Mouse (Mus musculus) heart, embryonic 12.5 days (tissue): ENCODE measurements around the gene Tsc2. TPM values are rescaled to one million over a fixed set of nuclear protein-coding genes. Genes with fewer than 3 reads are reported as not detected.
"Not testable (repeated sequence)": the region's sequence is repeated elsewhere in the genome, so short reads cannot be mapped to it uniquely, and the experiment has no call there.

Experiments
- ATAC-seq: fragments of 200-750 bp; cut with Nextera tagmentation; 2 replicates; pipeline ENCODE4 v1.8.0; 2017; ENCODE audit warnings: moderate TSS enrichment, moderate library complexity; ENCODE audit not compliant: insufficient number of reproducible peaks, low FRiP score
- H3K27ac ChIP-seq: fragments of 300-500 bp; sonication (generic); 2 replicates; pipeline ENCODE4 v1.5.1; 2016; ENCODE audit warnings: mild to moderate bottlenecking, moderate library complexity; ENCODE audit not compliant: poor library complexity, severe bottlenecking
- H3K27me3 ChIP-seq: fragments of 300-500 bp; sonication (generic); replicated peaks from 2 replicates; pipeline ENCODE4 v1.6.1; 2016; ENCODE audit warnings: mild to moderate bottlenecking, moderate library complexity
- H3K36me3 ChIP-seq: fragments of 300-500 bp; sonication (generic); 2 replicates; pipeline ENCODE4 v1.6.1; 2016; ENCODE audit warnings: mild to moderate bottlenecking, moderate library complexity
- H3K4me1 ChIP-seq: fragments of 300-500 bp; sonication (generic); replicated peaks from 2 replicates; pipeline ENCODE4 v1.6.1; 2016; ENCODE audit warnings: mild to moderate bottlenecking
- H3K4me2 ChIP-seq: fragments of 300-500 bp; sonication (generic); 2 replicates; pipeline ENCODE4 v1.6.1; 2016; ENCODE audit warnings: mild to moderate bottlenecking, moderate library complexity
- H3K4me3 ChIP-seq: fragments of 300-500 bp; sonication (generic); 2 replicates; pipeline ENCODE4 v1.5.1; 2016; ENCODE audit warnings: mild to moderate bottlenecking
- H3K9ac ChIP-seq: fragments of 300-500 bp; sonication (generic); 2 replicates; pipeline ENCODE4 v1.6.1; 2016; ENCODE audit warnings: mild to moderate bottlenecking, moderate library complexity
- H3K9me3 ChIP-seq: fragments of 300-500 bp; sonication (generic); replicated peaks from 2 replicates; pipeline ENCODE4 v1.6.1; 2016; ENCODE audit warnings: mild to moderate bottlenecking, moderate library complexity
- WGBS: fragments of 180-500 bp; shearing (Covaris S2); methylation state at CpG from one replicate; pipeline ENCODE4 v1.1.7; 2016; 5-methylcytosine and 5-hydroxymethylcytosine counted together
- polyA plus RNA-seq: library from polyadenylated mRNA; unstranded; fragments of >200 nt; fragmentation: Nextera tagmentation; extraction: Ambion mirVana; gene quantifications from 2 replicates; pipeline ENCODE4 v1.2.1, GENCODE M21; 2016

Tsc2 gene
- polyA plus RNA-seq = 66.5 and 74.6 TPM in 2 replicates

DNA sequence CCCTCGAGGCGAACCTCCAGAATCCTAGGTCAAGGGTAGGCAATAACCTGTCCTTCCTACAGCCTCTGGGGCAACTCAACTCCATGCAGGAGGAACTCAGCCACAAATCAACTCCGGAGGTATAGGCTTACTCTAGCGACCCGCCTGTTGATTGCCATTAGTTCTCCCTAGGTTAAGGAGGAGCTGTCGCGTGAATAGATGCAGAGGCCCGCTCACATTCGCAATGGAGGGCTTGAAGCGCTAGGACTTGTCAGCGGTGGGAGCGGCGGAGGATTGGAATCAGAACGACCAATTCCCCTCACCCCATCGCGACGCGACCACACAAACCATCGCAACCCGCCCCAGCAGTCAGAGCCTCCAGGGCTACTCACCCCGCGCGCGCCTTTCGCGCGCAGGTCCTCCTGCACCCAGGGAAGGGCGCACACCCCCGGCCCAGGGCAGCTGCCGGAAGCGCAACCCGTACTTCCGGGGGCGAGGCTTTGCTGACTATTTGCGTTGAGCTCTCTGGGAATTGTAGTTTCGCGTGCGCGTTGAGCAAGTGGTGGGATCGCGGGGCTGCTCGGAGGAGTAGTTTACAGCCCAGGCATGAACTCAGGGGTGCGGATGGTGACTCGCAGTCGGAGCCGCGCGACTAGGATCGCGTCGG, at the start of gene Tsc2, which contains the start of gene Nthl1:
Gene Tsc2 (minus strand): TSS at position 464 of the 646 bp plus-strand sequence.
Gene Nthl1 (plus strand): TSS at position 514 of the 646 bp plus-strand sequence.
- Histone ChIP-seq H3K4me3 (peak within 1 kb of the TSS; percentile 83), H3K9me3 (no peaks in the 10 kb centered on the region), H3K4me1 (peaks cover 38% of the 10 kb centered on the region), H3K27me3 (peaks cover 22% of the 10 kb centered on the region), H3K4me2 (peak within 1 kb of the TSS; percentile 85), H3K9ac (peak within 1 kb of the TSS; percentile 85), H3K36me3 (peaks cover 35% of the 10 kb centered on the region), H3K27ac (peak within 1 kb of the TSS; percentile 88)
- peak; percentile 75 for ATAC-seq
- 1% methylated on average over 51 of the region's 51 CpGs for WGBS

DNA sequence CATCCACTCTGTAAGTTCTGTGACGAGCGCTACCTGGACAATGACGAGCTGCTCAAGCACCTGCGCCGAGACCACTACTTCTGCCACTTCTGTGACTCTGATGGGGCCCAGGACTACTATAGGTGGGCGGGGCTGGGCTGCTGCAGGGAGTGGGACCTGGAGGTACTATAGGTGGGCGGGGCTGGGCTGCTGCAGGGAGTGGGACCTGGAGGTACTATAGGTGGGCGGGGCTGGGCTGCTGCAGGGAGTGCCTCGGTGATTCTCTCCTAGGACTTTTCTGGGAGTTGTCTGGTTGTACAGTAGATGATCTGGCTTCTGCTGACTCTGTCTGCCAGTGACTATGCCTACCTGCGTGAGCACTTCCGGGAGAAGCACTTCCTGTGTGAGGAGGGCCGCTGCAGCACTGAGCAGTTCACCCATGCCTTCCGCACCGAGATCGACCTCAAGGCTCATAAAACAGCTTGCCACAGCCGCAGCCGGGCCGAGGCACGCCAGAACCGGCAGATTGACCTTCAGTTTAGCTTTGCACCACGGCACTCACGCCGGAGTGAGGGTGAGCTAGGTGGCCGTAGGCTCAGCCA, 45.2 kb upstream of the Tsc2 start:
- Histone ChIP-seq H3K4me1 (peaks cover 25% of the 10 kb centered on the region), H3K9me3 (no peaks in the 10 kb centered on the region), H3K4me2 (no peak overlapping the region), H3K27ac (no peak overlapping the region), H3K27me3 (no peaks in the 10 kb centered on the region), H3K36me3 (peaks cover 62% of the 10 kb centered on the region), H3K4me3 (no peak overlapping the region), H3K9ac (no peak overlapping the region)
- no peak for ATAC-seq
- 89% methylated on average over 24 of the region's 24 CpGs for WGBS

DNA sequence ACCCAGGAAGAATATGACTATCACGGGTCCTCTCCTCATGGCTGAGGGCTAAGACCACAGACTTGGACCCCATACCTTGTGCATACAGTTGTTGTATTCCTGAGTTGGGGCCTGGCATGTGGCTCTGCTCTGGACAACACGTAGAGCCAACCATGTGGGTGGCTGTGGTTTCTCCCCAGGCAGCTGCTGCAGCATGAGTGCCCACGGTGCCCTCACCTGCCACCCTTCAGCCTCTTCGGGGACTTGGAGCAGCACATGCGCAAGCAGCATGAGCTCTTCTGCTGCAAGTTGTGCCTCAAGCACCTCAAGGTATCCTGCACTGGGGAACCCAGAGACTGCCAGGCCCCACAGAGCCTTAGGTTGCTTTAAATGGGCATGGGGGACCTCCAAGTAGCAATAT, 44.4 kb upstream of the Tsc2 start:
- ATAC-seq = no peak
- H3K27me3 ChIP-seq = no peaks in the 10 kb centered on the region
- WGBS = 92% methylated on average over 5 of the region's 5 CpGs
- H3K27ac ChIP-seq = no peak overlapping the region
- no peaks in the 10 kb centered on the region for H3K9me3 ChIP-seq
- H3K4me3 ChIP-seq = no peak overlapping the region
- H3K9ac ChIP-seq = no peak overlapping the region
- H3K36me3 ChIP-seq = peaks cover 55% of the 10 kb centered on the region
- H3K4me2 ChIP-seq = no peak overlapping the region
- peaks cover 32% of the 10 kb centered on the region for H3K4me1 ChIP-seq

DNA sequence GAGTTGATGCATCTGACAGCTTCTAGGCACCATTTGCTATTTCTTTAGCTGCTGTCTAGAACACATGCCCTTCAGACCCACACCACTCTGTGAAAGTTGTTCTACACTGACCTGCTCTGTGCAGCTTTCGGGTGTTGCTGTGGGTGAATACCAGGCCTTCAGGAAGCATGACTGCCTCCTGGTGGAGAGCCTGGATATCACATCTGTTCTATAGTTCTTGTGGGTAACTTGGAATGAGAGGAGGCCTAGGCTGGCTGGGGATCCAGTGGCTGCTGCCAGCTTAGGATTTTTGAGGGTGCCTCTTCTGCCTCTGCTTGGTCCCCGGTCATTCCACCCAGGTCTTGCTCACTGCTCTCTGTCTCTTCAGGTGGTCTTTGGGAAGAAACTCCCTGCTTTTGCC, 43.8 kb upstream of the Tsc2 start:
- peaks cover 39% of the 10 kb centered on the region for H3K4me1 ChIP-seq
- H3K4me2 ChIP-seq = no peak overlapping the region
- H3K9ac ChIP-seq = no peak overlapping the region
- no peak overlapping the region for H3K4me3 ChIP-seq
- WGBS = 67% methylated on average over 2 of the region's 2 CpGs
- H3K36me3 ChIP-seq = peaks cover 49% of the 10 kb centered on the region
- no peaks in the 10 kb centered on the region for H3K27me3 ChIP-seq
- H3K27ac ChIP-seq = no peak overlapping the region
- H3K9me3 ChIP-seq = no peaks in the 10 kb centered on the region
- ATAC-seq = no peak

DNA sequence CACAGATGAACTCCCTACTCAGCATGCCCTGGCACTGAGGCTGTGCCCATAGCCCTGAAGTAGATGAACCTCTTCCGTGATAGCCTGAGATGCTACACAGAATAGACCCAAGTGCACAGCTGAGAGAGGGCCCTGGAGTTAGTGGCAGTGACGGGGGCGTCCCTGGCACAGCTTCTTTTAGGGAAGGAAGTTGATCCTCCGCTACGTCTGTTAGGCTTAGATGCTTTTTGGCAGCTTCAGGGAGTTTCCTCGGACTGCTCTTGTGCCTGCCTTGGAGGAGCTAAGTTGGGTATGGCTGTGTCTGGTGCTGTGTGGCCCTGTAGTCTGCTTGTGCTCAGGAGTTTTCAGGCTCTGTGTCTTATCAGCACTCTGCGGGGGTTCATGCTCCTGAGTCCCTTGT, 41.8 kb upstream of the Tsc2 start:
- Histone ChIP-seq H3K27ac (no peak overlapping the region), H3K4me2 (no peak overlapping the region), H3K4me1 (peaks cover 49% of the 10 kb centered on the region), H3K27me3 (no peaks in the 10 kb centered on the region), H3K36me3 (peaks cover 30% of the 10 kb centered on the region), H3K4me3 (no peak overlapping the region), H3K9me3 (no peaks in the 10 kb centered on the region), H3K9ac (0 out of 2 replicates have a peak overlapping the region, but pooled peaks have one; percentile 0)
- WGBS = 60% methylated on average over 7 of the region's 7 CpGs
- ATAC-seq = no peak

DNA sequence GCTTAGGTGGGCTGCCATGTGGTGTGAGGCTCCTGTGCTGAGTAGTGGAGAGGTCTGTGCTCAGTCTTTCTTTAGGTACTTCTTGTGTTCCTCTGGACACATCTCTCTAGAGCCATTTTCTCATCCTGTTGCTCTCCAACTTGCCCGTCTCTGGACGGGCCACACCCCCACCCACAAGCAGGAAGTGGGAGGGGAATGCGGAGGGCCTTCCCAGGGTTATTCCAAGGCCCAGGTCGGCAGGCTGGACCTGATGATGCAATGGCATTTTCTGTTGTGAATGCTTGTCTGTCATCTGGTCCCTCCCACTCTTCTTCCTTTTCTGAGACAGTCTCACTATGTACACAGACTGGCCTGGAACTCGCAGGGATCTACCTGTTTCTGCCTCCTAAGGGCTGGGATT, 39.7 kb upstream of the Tsc2 start:
- Histone ChIP-seq H3K4me1 (peaks cover 55% of the 10 kb centered on the region), H3K27ac (no peak overlapping the region), H3K27me3 (no peaks in the 10 kb centered on the region), H3K4me3 (no peak overlapping the region), H3K4me2 (peak overlapping the region; percentile 26), H3K9ac (no peak overlapping the region), H3K9me3 (no peaks in the 10 kb centered on the region), H3K36me3 (peaks cover 9% of the 10 kb centered on the region)
- no peak for ATAC-seq
- 25% methylated on average over 5 of the region's 5 CpGs for whole genome bisulfite sequencing

DNA sequence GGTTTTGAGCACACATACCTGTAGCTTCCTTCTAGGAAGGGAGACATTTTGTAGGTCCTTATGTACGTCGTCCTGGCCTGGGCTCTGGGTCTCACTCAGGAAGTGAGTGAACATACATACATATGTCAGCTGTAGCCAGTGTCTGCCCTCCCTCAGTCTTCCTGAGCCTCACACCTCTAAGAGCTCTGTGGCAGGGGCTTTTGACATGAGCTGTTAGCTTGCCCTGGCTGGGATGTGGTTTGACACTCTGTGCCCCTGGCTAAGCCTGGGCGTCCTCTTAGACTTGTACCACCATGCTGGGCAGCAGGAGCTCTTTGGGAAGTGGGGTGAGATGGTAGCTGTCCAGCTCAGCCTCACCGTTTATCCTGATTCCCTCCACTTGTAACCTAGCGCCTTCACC, 38.9 kb upstream of the Tsc2 start:
- Histone ChIP-seq H3K36me3 (peaks cover under 1% of the 10 kb centered on the region), H3K9ac (peak overlapping the region; percentile 98; the same call in 1 of the 2 replicates), H3K4me2 (peak overlapping the region; percentile 90), H3K27ac (no peak overlapping the region; the same call in 1 of the 2 replicates), H3K27me3 (no peaks in the 10 kb centered on the region), H3K9me3 (no peaks in the 10 kb centered on the region), H3K4me1 (peaks cover 55% of the 10 kb centered on the region), H3K4me3 (peak overlapping the region; percentile 97; the same call in 1 of the 2 replicates)
- 65% methylated on average over 5 of the region's 5 CpGs for WGBS
- no peak for ATAC-seq

DNA sequence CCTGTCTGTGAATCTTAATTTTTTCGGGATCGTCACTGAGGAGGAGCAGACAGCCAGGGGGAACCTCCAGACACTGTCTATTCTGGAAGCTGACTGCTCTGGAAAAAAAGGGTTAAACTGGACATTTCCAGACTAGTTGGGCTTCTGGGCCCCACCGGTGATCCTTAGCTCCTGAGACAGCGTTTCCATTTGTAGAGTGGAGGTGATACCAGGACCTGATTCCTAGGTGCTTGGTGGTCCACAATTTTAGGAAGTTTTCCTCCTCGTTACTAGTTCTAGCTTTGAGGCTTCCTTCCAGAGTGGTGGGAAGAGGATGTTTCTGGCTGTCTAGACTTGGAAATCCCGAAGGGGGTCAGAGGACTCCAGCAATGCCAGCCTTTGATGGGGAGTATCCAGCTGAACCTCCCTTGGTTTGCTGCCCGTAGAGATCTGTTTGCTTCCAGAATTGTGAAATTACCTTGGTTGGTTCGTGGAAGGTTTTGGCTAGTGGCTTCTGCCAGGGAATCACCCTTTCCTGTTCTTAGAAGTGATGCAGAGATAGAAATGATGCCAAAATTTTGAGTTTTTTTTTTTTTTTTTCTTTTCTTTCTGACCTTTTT, 37.9 kb upstream of the Tsc2 start:
- 12% methylated on average over 8 of the region's 8 CpGs for WGBS
- H3K9ac ChIP-seq = peak overlapping the region; percentile 98
- no peak for ATAC-seq
- H3K27ac ChIP-seq = peak overlapping the region; percentile 84
- no peaks in the 10 kb centered on the region; the same call in 1 of the 2 replicates for H3K27me3 ChIP-seq
- H3K9me3 ChIP-seq = no peaks in the 10 kb centered on the region
- H3K36me3 ChIP-seq = no peaks in the 10 kb centered on the region
- H3K4me2 ChIP-seq = peak overlapping the region; percentile 90
- H3K4me1 ChIP-seq = peaks cover 47% of the 10 kb centered on the region
- H3K4me3 ChIP-seq = peak overlapping the region; percentile 97

DNA sequence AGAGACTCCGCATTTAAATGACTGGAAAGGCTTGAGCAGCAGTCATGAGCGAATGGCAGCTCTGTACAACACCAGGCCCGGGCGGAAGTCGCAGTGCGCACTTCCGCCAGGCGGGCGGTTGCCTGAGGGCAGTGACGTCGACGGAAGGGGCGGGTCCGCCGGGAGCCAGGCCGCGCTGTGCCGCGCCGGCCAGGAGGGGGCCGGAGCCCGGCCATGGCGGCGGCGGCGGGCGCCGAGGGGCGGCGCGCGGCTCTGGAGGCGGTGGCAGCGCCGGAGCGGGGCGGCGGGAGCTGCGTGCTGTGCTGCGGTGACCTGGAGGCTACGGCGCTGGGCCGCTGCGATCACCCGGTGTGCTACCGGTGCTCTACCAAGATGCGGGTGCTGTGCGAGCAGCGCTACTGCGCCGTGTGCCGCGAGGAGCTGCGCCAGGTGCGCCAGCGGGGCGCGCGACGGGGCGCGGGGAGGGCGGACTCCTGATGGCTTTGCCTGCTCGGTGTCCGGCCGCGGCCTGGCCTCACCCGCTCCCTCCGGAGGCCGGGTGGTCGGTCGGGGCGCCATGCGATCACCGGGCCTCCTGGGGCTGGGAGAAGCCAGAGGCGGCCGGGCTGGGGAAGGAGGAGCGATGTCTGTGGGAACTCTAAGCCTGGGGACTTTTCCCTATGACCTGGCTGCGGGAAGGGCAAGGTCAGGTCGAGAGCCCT, 37.3 kb upstream of the Tsc2 start, which contains the start of gene Zfp598:
Gene Zfp598 (plus strand): TSS at position 143 of the 701 bp plus-strand sequence.
- under 1% methylated on average over 75 of the region's 80 CpGs for WGBS
- H3K9ac ChIP-seq = peak within 1 kb of the TSS; percentile 98

DNA sequence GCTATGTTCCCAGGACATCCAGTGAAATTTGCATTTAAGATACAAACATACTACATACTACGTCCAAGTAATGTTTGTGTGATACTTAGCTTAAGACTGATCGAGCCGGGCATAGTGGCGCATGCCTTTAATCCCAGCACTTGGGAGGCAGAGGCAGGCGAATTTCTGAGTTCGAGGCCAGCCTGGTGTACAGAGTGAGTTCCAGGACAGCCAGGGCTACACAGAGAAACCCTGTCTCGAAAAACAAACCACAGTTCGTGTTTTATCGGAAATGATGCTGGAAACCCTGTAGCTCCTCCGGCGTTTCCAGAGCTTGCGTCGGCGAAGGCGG, 36.7 kb upstream of the Tsc2 start:
- not testable (repeated sequence) for H3K9me3 ChIP-seq, H3K27me3 ChIP-seq, ATAC-seq, H3K36me3 ChIP-seq
- WGBS = 11% methylated on average over 15 of the region's 15 CpGs
- peak overlapping the region; percentile 84 for H3K27ac ChIP-seq
- H3K9ac ChIP-seq = peak overlapping the region; percentile 98
- peak overlapping the region; percentile 90 for H3K4me2 ChIP-seq
- H3K4me3 ChIP-seq = peak overlapping the region; percentile 97
- H3K4me1 ChIP-seq = peaks cover 43% of the 10 kb centered on the region

More for the DNA sequence above, 37.3 kb upstream of the Tsc2 start, which contains the start of gene Zfp598:
- H3K9me3 ChIP-seq = no peaks in the 10 kb centered on the region
- no peaks in the 10 kb centered on the region; the same call in 1 of the 2 replicates for H3K27me3 ChIP-seq
- H3K4me3 ChIP-seq = peak within 1 kb of the TSS; percentile 97
- peaks cover 47% of the 10 kb centered on the region for H3K4me1 ChIP-seq
- H3K36me3 ChIP-seq = no peaks in the 10 kb centered on the region
- peak; percentile 98 for ATAC-seq
- H3K27ac ChIP-seq = peak within 1 kb of the TSS; percentile 84
- peak within 1 kb of the TSS; percentile 90 for H3K4me2 ChIP-seq

DNA sequence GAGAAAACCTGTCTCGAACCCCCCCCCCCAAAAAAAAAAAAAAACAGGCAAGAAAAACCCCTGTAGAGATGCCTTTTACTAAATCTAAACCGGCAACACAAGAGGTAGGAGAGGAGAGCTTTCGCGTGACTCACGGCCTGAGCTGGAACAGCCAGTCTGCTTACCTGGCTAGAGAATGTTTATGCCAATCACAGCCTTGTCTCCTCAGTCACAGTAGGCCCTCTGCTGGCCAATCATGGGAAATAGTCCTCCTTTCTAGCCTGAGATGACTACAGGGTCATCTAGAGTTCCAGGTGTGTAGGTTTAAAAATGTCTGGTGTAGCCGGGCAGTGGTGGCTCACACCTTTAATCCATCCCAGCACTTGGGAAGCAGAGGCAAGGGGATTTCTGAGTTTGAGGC, 35.0 kb upstream of the Tsc2 start:
- H3K27me3 ChIP-seq = peaks cover 10% of the 10 kb centered on the region; the same call in 1 of the 2 replicates
- ATAC-seq = no peak
- H3K9ac ChIP-seq = no peak overlapping the region
- H3K27ac ChIP-seq = no peak overlapping the region
- H3K4me3 ChIP-seq = no peak overlapping the region
- H3K4me2 ChIP-seq = no peak overlapping the region
- no peaks in the 10 kb centered on the region for H3K36me3 ChIP-seq
- H3K4me1 ChIP-seq = peaks cover 29% of the 10 kb centered on the region
- H3K9me3 ChIP-seq = no peaks in the 10 kb centered on the region
- 21% methylated on average over 6 of the region's 6 CpGs for WGBS
